Mouse (Mus musculus): ENCODE results near the gene Gm12216.
A peak's percentile ranks its signal among the peaks of the same experiment; 100 is the strongest.

The Gm12216 gene

GRCm38 (mm10) chr11:53770125-53770791 is 88.8 kb downstream of the Gm12216 start:
- peak; percentile 85 for DNase-seq (ENCODE audit: low spot score)

GRCm38 (mm10) chr11:53769760-53770124 is 89.3 kb downstream of the Gm12216 start, which contains the start of gene Irf1:
Gene Irf1, plus strand, starts transcription at chr11:53770014.
- DNase-seq (ENCODE audit: low spot score): peak; percentile 95

- peak; percentile 48 for DNase-seq (ENCODE audit: low spot score)
Observed at GRCm38 (mm10) chr11:53769185-53769576, 89.9 kb downstream of the Gm12216 start.

GRCm38 (mm10) chr11:53768422-53769184 is 90.5 kb downstream of the Gm12216 start:
- no peak for DNase-seq (ENCODE audit: low spot score)

- DNase-seq (ENCODE audit: low spot score): no peak
Observed at GRCm38 (mm10) chr11:53764581-53764980, 94.5 kb downstream of the Gm12216 start.

- DNase-seq (ENCODE audit: low spot score): peak; percentile 96
Observed at GRCm38 (mm10) chr11:53763496-53764140, 95.4 kb downstream of the Gm12216 start.

- peak; percentile 87 for DNase-seq (ENCODE audit: low spot score)
Observed at GRCm38 (mm10) chr11:53762827-53763495, 96.1 kb downstream of the Gm12216 start.

- no peak for DNase-seq (ENCODE audit: low spot score)
Observed at GRCm38 (mm10) chr11:53762426-53762825, 96.6 kb downstream of the Gm12216 start.

- peak; percentile 77 for DNase-seq (ENCODE audit: low spot score)
Observed at GRCm38 (mm10) chr11:53761822-53762221, 97.2 kb downstream of the Gm12216 start.

GRCm38 (mm10) chr11:53761284-53761683 is 97.8 kb downstream of the Gm12216 start:
- peak; percentile 64 for DNase-seq (ENCODE audit: low spot score)

GRCm38 (mm10) chr11:53759545-53760406 is 99.3 kb downstream of the Gm12216 start:
- peak; percentile 66 for DNase-seq (ENCODE audit: low spot score)

GRCm38 (mm10) chr11:53758791-53759351 is 100.2 kb downstream of the Gm12216 start:
- peak; percentile 71 for DNase-seq (ENCODE audit: low spot score)

- peak; percentile 68 for DNase-seq (ENCODE audit: low spot score)
Observed at GRCm38 (mm10) chr11:53758033-53758432, 101.0 kb downstream of the Gm12216 start.

- DNase-seq (ENCODE audit: low spot score): no peak
Observed at GRCm38 (mm10) chr11:53757612-53758011, 101.4 kb downstream of the Gm12216 start.

GRCm38 (mm10) chr11:53755011-53755595 is 104.0 kb downstream of the Gm12216 start:
- DNase-seq (ENCODE audit: low spot score): no peak

- DNase-seq (ENCODE audit: low spot score): no peak
Observed at GRCm38 (mm10) chr11:53749716-53750352, 109.2 kb downstream of the Gm12216 start.

GRCm38 (mm10) chr11:53749306-53749705 is 109.8 kb downstream of the Gm12216 start:
- DNase-seq (ENCODE audit: low spot score): no peak

- DNase-seq (ENCODE audit: low spot score): no peak
Observed at GRCm38 (mm10) chr11:53748614-53749013, 110.4 kb downstream of the Gm12216 start.

- DNase-seq (ENCODE audit: low spot score): no peak
Observed at GRCm38 (mm10) chr11:53747985-53748384, 111.1 kb downstream of the Gm12216 start.

GRCm38 (mm10) chr11:53745260-53745659 is 113.8 kb downstream of the Gm12216 start:
- DNase-seq (ENCODE audit: low spot score): no peak
